Mouse (Mus musculus): ENCODE data around the gene Traf3ip1.

- TF ChIP-seq CTCF (IDR thresholded peaks at IDR 0.05; ENCODE audit: insufficient read depth, low read depth, low read length): no peak
- TF ChIP-seq POLR2A (IDR thresholded peaks at IDR 0.05; ENCODE audit: insufficient read depth, low read depth, low read length): no peak
Observed at GRCm38 (mm10) chr1:91543974-91544373, 49.5 kb downstream of the Traf3ip1 start.
